Mouse (Mus musculus) heart, embryonic 14.5 days (tissue): ENCODE results near the gene Lhb. TPM values are rescaled to one million over a fixed set of nuclear protein-coding genes. Genes with fewer than 3 reads are reported as not detected.
A peak's percentile ranks its signal among the peaks of the same experiment; 100 is the strongest.

ENCODE experiments used
- ATAC-seq: fragments of 200-750 bp; cut with Nextera tagmentation; 2 replicates; pipeline ENCODE4 v1.8.0; 2017; ENCODE audit warnings: low read depth, moderate TSS enrichment; ENCODE audit not compliant: insufficient number of reproducible peaks, insufficient read depth, low FRiP score
- H3K27ac ChIP-seq, 2 experiments: fragments of 200-500 bp in 1 of 2; fragments of 300-500 bp in 1 of 2; sonication (generic) in 1 of 2; replicated peaks in 1 of 2; 2 replicates each; pipeline ENCODE4 v1.5.1; 2012 to 2014; ENCODE audit warnings: low read depth in 2 of 2, low read length in 2 of 2, control low read depth in 1 of 2, mild to moderate bottlenecking in 1 of 2, mixed read lengths in 1 of 2; ENCODE audit not compliant: control insufficient read depth in 1 of 2, insufficient read depth in 1 of 2
- H3K27me3 ChIP-seq: fragments of 300-500 bp; sonication (generic); 2 replicates; pipeline ENCODE4 v1.6.1; 2014; ENCODE audit warnings: mild to moderate bottlenecking, low read length, control low read depth; ENCODE audit not compliant: control insufficient read depth, insufficient read depth
- H3K36me3 ChIP-seq: fragments of 300-500 bp; sonication (generic); 2 replicates; pipeline ENCODE4 v1.6.1; 2014; ENCODE audit warnings: mild to moderate bottlenecking, control low read depth, low read length, mixed read lengths; ENCODE audit not compliant: control insufficient read depth, insufficient read depth
- H3K4me1 ChIP-seq, 2 experiments: fragments of 200-500 bp in 1 of 2; fragments of 300-500 bp in 1 of 2; sonication (generic) in 1 of 2; 2 replicates each; pipeline ENCODE4 v1.6.1; 2012 to 2014; ENCODE audit warnings: low read length in 2 of 2, control low read depth in 1 of 2, mixed read lengths in 1 of 2; ENCODE audit not compliant: control insufficient read depth in 2 of 2, insufficient read depth in 2 of 2
- H3K4me2 ChIP-seq: fragments of 300-500 bp; sonication (generic); 2 replicates; pipeline ENCODE4 v1.6.1; 2014; ENCODE audit warnings: mild to moderate bottlenecking, low read length
- H3K4me3 ChIP-seq, 2 experiments: fragments of 200-500 bp in 1 of 2; fragments of 300-500 bp in 1 of 2; sonication (generic) in 1 of 2; 2 replicates each; pipeline ENCODE4 v1.5.1; 2012 to 2014; ENCODE audit warnings: low read length in 2 of 2, mild to moderate bottlenecking in 2 of 2, control low read depth in 1 of 2, low read depth in 1 of 2, moderate library complexity in 1 of 2; ENCODE audit not compliant: control insufficient read depth in 1 of 2, insufficient read depth in 1 of 2
- H3K9ac ChIP-seq: fragments of 300-500 bp; sonication (generic); 2 replicates; pipeline ENCODE4 v1.6.1; 2014; ENCODE audit warnings: mild to moderate bottlenecking, low read length
- H3K9me3 ChIP-seq: fragments of 300-500 bp; sonication (generic); 2 replicates; pipeline ENCODE4 v1.6.1; 2016; ENCODE audit warnings: low read length, control low read depth; ENCODE audit not compliant: control insufficient read depth
- WGBS: fragments of 180-500 bp; shearing (Covaris S2); extraction: QIAGEN DNeasy Blood & Tissue Kit; methylation state at CpG from one replicate; pipeline ENCODE4 v1.1.7; 2014; 5-methylcytosine and 5-hydroxymethylcytosine counted together
- polyA plus RNA-seq: library from polyadenylated mRNA; unstranded; fragments of >200 nt; fragmentation: Nextera tagmentation; extraction: Ambion mirVana; gene quantifications from 2 replicates; pipeline ENCODE4 v1.2.1, GENCODE M21; 2014

Gene Lhb
- polyA plus RNA-seq, 1 experiment from 2014 or later: not detected

DNA sequence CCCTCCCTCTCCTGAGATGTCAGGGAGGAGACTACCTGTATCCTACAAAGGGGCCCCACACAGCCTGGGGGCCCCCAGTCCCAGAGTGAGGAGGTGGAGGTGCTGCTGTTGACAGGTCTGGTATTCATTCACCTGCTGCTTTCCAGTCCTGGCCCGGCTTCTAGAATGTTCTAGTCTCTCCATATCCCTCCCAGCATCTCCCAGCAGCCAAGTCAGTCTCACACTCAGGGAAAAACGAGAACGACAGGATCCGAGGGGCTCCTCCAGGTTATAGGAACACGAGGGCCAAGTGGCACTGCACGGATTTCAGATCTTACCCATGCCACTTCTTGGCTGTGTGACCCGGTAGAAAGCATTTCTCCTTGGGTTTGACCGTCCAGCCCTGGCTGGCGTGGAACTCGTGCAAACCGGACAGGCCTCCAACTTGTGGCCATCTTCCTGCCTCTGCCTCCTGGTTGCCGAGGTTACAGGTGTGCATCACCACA lies 5.8 kb upstream of the Lhb start:
- H3K36me3 ChIP-seq: no peaks in the 10 kb centered on the region
- ATAC-seq: no peak
- H3K4me3 ChIP-seq: no peak overlapping the region
- 40% methylated on average over 12 of the region's 12 CpGs for WGBS
- H3K9ac ChIP-seq: no peak overlapping the region
- H3K4me2 ChIP-seq: peak overlapping the region; percentile 94; the same call in 1 of the 2 replicates
- H3K27me3 ChIP-seq: peaks cover 82% of the 10 kb centered on the region
- H3K9me3 ChIP-seq: no peaks in the 10 kb centered on the region
- peaks cover 13 to 29% of the 10 kb centered on the region in 2 experiments for H3K4me1 ChIP-seq
- H3K27ac ChIP-seq: no peak overlapping the region

DNA sequence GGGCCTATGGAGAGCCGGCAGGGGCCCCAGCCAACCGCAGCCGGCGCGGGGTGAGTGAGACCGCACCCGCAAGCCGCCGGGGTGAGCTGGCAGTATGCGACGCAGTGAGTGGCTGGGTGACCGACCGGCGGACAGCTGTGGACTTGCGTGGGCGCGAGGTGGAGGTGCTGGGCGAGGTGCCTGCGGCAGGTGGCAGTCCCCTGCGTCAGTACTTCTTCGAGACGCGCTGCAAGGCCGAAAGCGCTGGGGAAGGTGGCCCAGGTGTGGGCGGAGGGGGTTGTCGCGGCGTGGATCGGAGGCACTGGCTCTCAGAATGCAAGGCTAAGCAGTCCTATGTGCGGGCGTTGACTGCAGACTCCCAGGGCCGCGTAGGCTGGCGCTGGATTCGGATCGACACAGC lies 5.0 kb upstream of the Lhb start:
- H3K36me3 ChIP-seq: peaks cover 2% of the 10 kb centered on the region; the same call in 1 of the 2 replicates
- no peak overlapping the region for H3K27ac ChIP-seq
- peaks cover 13 to 29% of the 10 kb centered on the region in 2 experiments for H3K4me1 ChIP-seq
- peak overlapping the region; percentile 36 for H3K4me2 ChIP-seq
- WGBS: 20% methylated on average over 35 of the region's 37 CpGs
- peaks cover 82% of the 10 kb centered on the region for H3K27me3 ChIP-seq
- H3K9ac ChIP-seq: no peak overlapping the region
- no peak for ATAC-seq
- H3K9me3 ChIP-seq: no peaks in the 10 kb centered on the region
- peak overlapping the region in 1 of 2 experiments; percentile 6; a peak in 1 of 4 replicates for H3K4me3 ChIP-seq

GRCm38 (mm10) chr7:45417962-45418492 lies 2.6 kb upstream of the Lhb start:
- Histone ChIP-seq H3K4me1 (peaks cover 13 to 22% of the 10 kb centered on the region in 2 experiments), H3K4me3 (no peak overlapping the region), H3K36me3 (peaks cover 26% of the 10 kb centered on the region), H3K27ac (no peak overlapping the region), H3K9me3 (no peaks in the 10 kb centered on the region), H3K27me3 (peaks cover 74% of the 10 kb centered on the region), H3K9ac (no peak overlapping the region), H3K4me2 (no peak overlapping the region)
- 11% methylated on average over 13 of the region's 13 CpGs for WGBS
- ATAC-seq: no peak

DNA sequence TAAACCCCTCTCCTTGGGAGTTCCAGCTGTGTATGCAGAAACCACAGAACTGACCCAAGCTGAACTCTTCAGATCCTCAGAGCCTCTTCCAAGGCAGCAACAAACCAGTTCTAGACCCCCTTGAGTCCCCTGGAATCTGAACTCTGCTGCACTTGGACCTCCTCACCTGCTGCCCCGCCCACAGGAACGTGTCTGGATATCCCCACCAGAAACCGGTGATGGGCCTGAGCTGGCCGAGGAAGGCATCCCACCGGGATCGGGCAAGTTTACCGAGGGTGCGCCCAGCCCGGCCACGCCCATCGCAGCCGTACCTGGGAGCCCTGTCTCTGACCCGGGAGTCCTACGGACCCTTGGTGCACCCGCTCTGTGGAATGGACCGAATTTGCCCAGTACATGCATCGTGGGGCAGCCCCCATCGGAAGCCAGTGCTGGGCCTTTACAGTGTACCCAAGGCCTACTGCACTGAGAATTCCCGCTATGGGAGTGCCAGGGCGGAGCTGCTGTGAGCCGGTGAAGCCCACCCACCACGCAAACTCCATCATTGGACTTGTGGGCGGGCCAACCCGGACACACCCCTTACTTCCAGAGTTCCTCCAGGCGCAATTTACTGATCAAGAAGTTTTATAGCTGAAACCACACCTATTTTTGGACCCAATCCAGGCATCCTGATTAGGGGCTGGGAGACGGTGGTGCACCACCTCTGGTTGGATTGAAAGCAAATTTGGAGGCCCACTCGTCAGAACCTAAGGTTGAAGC lies 583 bp upstream of the Lhb start:
- peaks cover 46% of the 10 kb centered on the region for H3K36me3 ChIP-seq
- no peak overlapping the region for H3K4me3 ChIP-seq
- peaks cover 6 to 9% of the 10 kb centered on the region in 2 experiments; a peak in 1 of 4 replicates for H3K4me1 ChIP-seq
- H3K9ac ChIP-seq: no peak overlapping the region
- H3K27me3 ChIP-seq: peaks cover 56% of the 10 kb centered on the region
- H3K4me2 ChIP-seq: no peak overlapping the region
- WGBS: 13% methylated on average over 27 of the region's 27 CpGs
- no peak for ATAC-seq
- no peak overlapping the region for H3K27ac ChIP-seq
- H3K9me3 ChIP-seq: no peaks in the 10 kb centered on the region

GRCm38 (mm10) chr7:45421194-45421593 lies 574 bp downstream of the Lhb start:
- ATAC-seq: no peak
- WGBS: 90% methylated on average over 14 of the region's 14 CpGs
- Histone ChIP-seq H3K27me3 (peaks cover 45% of the 10 kb centered on the region), H3K4me3 (no peak overlapping the region), H3K9me3 (no peaks in the 10 kb centered on the region), H3K4me2 (no peak overlapping the region), H3K36me3 (peaks cover 54% of the 10 kb centered on the region), H3K4me1 (peaks cover 0 to 6% of the 10 kb centered on the region in 2 experiments; a peak in 1 of 4 replicates), H3K9ac (no peak overlapping the region), H3K27ac (no peak overlapping the region)

- H3K27me3 ChIP-seq: no peaks in the 10 kb centered on the region
- no peak for ATAC-seq
- no peak overlapping the region for H3K27ac ChIP-seq
- H3K9ac ChIP-seq: no peak overlapping the region
- H3K4me1 ChIP-seq: no peaks in the 10 kb centered on the region
- 90% methylated on average over 8 of the region's 8 CpGs for WGBS
- no peak overlapping the region for H3K4me2 ChIP-seq
- H3K36me3 ChIP-seq: peaks cover 94% of the 10 kb centered on the region
- no peaks in the 10 kb centered on the region for H3K9me3 ChIP-seq
- H3K4me3 ChIP-seq: no peak overlapping the region
Measured at GRCm38 (mm10) chr7:45426556-45426955, 5.9 kb downstream of the Lhb start.

DNA sequence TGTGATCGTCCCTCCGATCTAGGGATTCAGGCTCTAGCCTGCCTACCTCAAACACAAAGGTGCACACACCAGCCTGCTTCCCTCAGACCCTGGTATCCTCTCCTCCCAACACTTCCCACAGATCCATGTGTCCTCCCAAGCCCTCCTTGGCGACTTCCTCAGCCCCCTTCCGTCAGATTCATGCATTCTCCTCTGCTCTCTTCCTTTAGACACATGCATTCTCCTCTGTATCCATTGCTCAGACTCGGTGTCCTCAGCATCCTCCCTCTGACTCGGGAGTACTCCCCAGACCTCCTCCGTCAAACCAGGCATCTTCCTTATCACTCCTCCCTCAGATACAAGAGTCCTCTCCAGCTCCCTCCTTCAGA lies 13.2 kb downstream of the Lhb start:
- Histone ChIP-seq H3K4me1 (peaks cover 19 to 37% of the 10 kb centered on the region in 2 experiments), H3K36me3 (peaks cover 42% of the 10 kb centered on the region), H3K27ac (peak overlapping the region; percentile 76 to 91), H3K4me3 (peak overlapping the region; percentile 60 to 72), H3K27me3 (no peaks in the 10 kb centered on the region), H3K9ac (peak overlapping the region; percentile 81), H3K4me2 (peak overlapping the region; percentile 78), H3K9me3 (no peaks in the 10 kb centered on the region)
- no peak for ATAC-seq
- under 1% methylated on average over 7 of the region's 7 CpGs for WGBS
